Mouse (Mus musculus): Measurements from ENCODE around the gene Stmn1. TPM values are rescaled to one million over a fixed set of nuclear protein-coding genes. Genes with fewer than 3 reads are reported as not detected.

The Stmn1 gene
- polyA plus RNA-seq, 1 experiment from 2014 or later, result 380 TPM

DNA sequence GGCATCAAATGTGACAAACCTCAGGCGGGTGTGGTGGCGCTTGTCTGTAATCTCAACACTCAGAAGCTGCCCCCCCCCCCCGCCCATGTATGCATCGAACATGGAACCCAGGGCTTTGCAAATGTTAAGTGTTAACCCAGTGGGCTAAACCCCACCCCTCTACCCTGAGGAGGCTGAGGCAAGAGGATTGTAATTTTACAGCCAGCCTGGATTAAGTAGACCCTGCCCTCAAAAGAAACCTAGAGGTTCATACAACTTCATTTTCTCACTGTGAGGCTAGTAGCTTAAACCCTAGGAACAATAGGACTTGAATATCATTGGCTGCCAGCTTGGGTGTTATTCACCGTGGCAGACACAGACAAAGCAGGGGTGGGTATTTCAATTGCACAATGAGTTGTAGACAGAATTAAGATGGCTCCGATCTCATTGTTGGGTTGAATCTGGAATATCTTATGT is 1.2 kb downstream of the Stmn1 start:
- DNase-seq (ENCODE audit: low spot score) (peak; percentile 35), ATAC-seq (ENCODE audit: low FRiP score, low TSS enrichment) (no peak)
- Histone ChIP-seq H3K27ac (replicated peaks) (0 out of 2 replicates have a peak overlapping the region, but pooled peaks have one; percentile 30), H3K36me3 (ENCODE audit: control insufficient read depth, insufficient read depth, low read length) (peaks cover 7% of the 10 kb centered on the region), H3K4me2 (replicated peaks; ENCODE audit: low read depth) (peak overlapping the region; percentile 98), H3K9ac (ENCODE audit: low read length) (peak overlapping the region; percentile 38; the same call in 1 of the 2 replicates), H3K27me3 (ENCODE audit: control insufficient read depth, insufficient read depth, low read length) (no peaks in the 10 kb centered on the region), H3K4me1 (replicated peaks; ENCODE audit: control insufficient read depth, insufficient read depth) (no peaks in the 10 kb centered on the region), H3K4me3 (ENCODE audit: low read depth, low read length) (peak overlapping the region; percentile 80), H3K9me3 (ENCODE audit: control insufficient read depth, low read length) (no peaks in the 10 kb centered on the region)
- WGBS, result 8% methylated on average over 6 of the region's 6 CpGs
- TF ChIP-seq CTCF (IDR thresholded peaks at IDR 0.05; ENCODE audit: low read depth), result no peak
- TF ChIP-seq EP300 (optimal IDR thresholded peaks at IDR 0.05), result no peak

DNA sequence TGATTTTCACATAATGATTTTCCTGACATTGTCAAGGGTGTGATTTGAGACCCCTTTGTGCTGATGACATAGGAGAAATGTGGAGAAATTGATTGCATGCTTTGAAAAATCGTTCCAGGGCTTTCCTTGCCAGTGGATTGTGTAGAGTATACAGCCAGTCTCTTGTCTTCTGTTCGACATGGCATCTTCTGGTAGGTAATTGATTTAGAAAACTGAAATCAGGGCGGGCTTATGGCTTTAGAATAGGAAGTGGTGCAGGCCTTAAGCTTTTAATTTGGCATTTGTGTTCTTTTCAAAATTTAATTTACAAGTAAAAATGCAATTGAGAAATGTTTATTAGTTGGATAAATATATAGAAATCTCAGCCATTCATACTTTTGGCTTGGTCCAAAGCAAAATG is 1.9 kb downstream of the Stmn1 start:
- TF ChIP-seq EP300 (optimal IDR thresholded peaks at IDR 0.05) (no peak), CTCF (IDR thresholded peaks at IDR 0.05; ENCODE audit: low read depth) (no peak)
- H3K27ac ChIP-seq (replicated peaks), result no peak overlapping the region
- WGBS, result 53% methylated on average over 3 of the region's 3 CpGs
- H3K36me3 ChIP-seq (ENCODE audit: control insufficient read depth, insufficient read depth, low read length), result peaks cover 9% of the 10 kb centered on the region
- H3K4me3 ChIP-seq (ENCODE audit: low read depth, low read length), result no peak overlapping the region
- ATAC-seq (ENCODE audit: low FRiP score, low TSS enrichment) (no peak), DNase-seq (ENCODE audit: low spot score) (no peak)
- H3K27me3 ChIP-seq (ENCODE audit: control insufficient read depth, insufficient read depth, low read length), result no peaks in the 10 kb centered on the region
- no peaks in the 10 kb centered on the region for H3K9me3 ChIP-seq (ENCODE audit: control insufficient read depth, low read length)
- H3K9ac ChIP-seq (ENCODE audit: low read length), result no peak overlapping the region
- no peak overlapping the region for H3K4me2 ChIP-seq (replicated peaks; ENCODE audit: low read depth)
- no peaks in the 10 kb centered on the region for H3K4me1 ChIP-seq (replicated peaks; ENCODE audit: control insufficient read depth, insufficient read depth)

DNA sequence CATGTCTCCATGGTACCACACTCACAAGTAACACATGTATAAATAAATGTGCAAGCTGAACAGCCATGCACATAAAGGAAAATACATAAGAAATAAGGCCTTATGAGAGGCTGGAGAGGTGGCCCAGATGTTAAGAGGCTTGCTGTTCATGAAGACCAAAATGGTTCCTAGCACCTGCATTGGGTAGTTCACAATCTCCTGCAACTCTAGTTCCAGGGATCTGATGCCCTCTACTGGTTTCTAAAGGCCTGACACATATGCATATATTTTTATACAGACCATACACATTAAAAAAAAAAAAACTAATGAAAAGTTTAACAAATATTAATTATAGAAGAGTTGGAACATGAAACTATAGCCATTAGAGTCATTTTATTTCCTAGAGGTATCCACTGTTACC is 3.3 kb downstream of the Stmn1 start:
- no peak overlapping the region for H3K4me3 ChIP-seq (ENCODE audit: low read depth, low read length)
- TF ChIP-seq EP300 (optimal IDR thresholded peaks at IDR 0.05) (no peak), CTCF (IDR thresholded peaks at IDR 0.05; ENCODE audit: low read depth) (peak; percentile 58)
- H3K27me3 ChIP-seq (ENCODE audit: control insufficient read depth, insufficient read depth, low read length), result no peaks in the 10 kb centered on the region
- no peaks in the 10 kb centered on the region for H3K9me3 ChIP-seq (ENCODE audit: control insufficient read depth, low read length)
- H3K9ac ChIP-seq (ENCODE audit: low read length), result no peak overlapping the region
- ATAC-seq (ENCODE audit: low FRiP score, low TSS enrichment) (no peak), DNase-seq (ENCODE audit: low spot score) (no peak)
- no peaks in the 10 kb centered on the region for H3K4me1 ChIP-seq (replicated peaks; ENCODE audit: control insufficient read depth, insufficient read depth)
- H3K27ac ChIP-seq (replicated peaks), result no peak overlapping the region
- H3K36me3 ChIP-seq (ENCODE audit: control insufficient read depth, insufficient read depth, low read length), result peaks cover 12% of the 10 kb centered on the region
- H3K4me2 ChIP-seq (replicated peaks; ENCODE audit: low read depth), result no peak overlapping the region

DNA sequence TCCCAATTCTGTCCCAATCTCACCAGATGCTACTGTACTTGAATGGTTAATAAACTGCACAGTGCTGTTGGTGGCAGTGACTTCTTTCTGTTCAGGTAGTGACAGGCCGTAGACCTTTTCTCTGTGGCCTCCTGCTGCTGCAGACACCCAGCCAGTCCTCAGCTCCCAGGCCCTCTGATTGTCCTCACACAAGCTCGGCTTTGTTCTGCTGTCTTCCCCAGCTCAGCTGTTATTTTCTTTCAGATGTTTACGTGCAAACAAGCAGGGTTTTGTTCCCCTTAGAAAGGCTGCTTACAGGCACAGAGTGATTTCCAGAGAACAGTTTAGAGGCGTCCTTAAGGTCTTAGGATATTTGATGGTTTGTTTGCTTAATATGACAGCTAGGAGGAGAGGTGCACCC is 5.6 kb downstream of the Stmn1 start:
- TF ChIP-seq EP300 (optimal IDR thresholded peaks at IDR 0.05) (no peak), CTCF (IDR thresholded peaks at IDR 0.05; ENCODE audit: low read depth) (no peak)
- Histone ChIP-seq H3K27ac (replicated peaks) (no peak overlapping the region), H3K27me3 (ENCODE audit: control insufficient read depth, insufficient read depth, low read length) (no peaks in the 10 kb centered on the region), H3K4me3 (ENCODE audit: low read depth, low read length) (no peak overlapping the region), H3K36me3 (ENCODE audit: control insufficient read depth, insufficient read depth, low read length) (peaks cover 12% of the 10 kb centered on the region), H3K4me2 (replicated peaks; ENCODE audit: low read depth) (no peak overlapping the region), H3K4me1 (replicated peaks; ENCODE audit: control insufficient read depth, insufficient read depth) (no peaks in the 10 kb centered on the region), H3K9me3 (ENCODE audit: control insufficient read depth, low read length) (no peaks in the 10 kb centered on the region), H3K9ac (ENCODE audit: low read length) (no peak overlapping the region)
- 85% methylated on average over 4 of the region's 4 CpGs for WGBS
- ATAC-seq (ENCODE audit: low FRiP score, low TSS enrichment), result no peak
- no peak for DNase-seq (ENCODE audit: low spot score)

DNA sequence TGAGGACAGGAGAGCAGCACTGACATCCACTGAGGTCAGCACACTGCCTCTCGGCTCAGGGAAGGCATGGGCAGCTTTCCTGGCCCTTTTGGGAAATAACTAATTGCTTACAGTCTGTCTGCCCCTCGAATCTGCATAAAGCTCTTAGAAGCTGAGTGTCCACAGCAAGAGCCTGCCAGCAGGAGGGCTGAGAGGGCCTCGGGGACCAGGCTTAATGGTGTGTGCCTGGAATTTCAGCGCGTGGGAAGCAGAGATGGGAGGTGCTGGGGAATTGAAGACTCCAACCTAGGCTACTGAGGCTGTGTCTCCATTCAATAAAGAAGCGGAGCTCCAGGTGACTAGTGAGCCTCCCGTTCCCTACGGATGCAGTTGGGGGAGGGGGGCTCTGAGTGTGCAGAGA is 6.1 kb downstream of the Stmn1 start:
- Histone ChIP-seq H3K4me2 (replicated peaks; ENCODE audit: low read depth) (no peak overlapping the region), H3K9ac (ENCODE audit: low read length) (no peak overlapping the region), H3K4me3 (ENCODE audit: low read depth, low read length) (no peak overlapping the region), H3K4me1 (replicated peaks; ENCODE audit: control insufficient read depth, insufficient read depth) (no peaks in the 10 kb centered on the region), H3K9me3 (ENCODE audit: control insufficient read depth, low read length) (no peaks in the 10 kb centered on the region), H3K27ac (replicated peaks) (no peak overlapping the region), H3K27me3 (ENCODE audit: control insufficient read depth, insufficient read depth, low read length) (no peaks in the 10 kb centered on the region), H3K36me3 (ENCODE audit: control insufficient read depth, insufficient read depth, low read length) (peaks cover 12% of the 10 kb centered on the region)
- TF ChIP-seq CTCF (IDR thresholded peaks at IDR 0.05; ENCODE audit: low read depth) (no peak), EP300 (optimal IDR thresholded peaks at IDR 0.05) (no peak)
- no peak for ATAC-seq (ENCODE audit: low FRiP score, low TSS enrichment)
- DNase-seq (ENCODE audit: low spot score), result no peak
- 81% methylated on average over 8 of the region's 8 CpGs for WGBS

DNA sequence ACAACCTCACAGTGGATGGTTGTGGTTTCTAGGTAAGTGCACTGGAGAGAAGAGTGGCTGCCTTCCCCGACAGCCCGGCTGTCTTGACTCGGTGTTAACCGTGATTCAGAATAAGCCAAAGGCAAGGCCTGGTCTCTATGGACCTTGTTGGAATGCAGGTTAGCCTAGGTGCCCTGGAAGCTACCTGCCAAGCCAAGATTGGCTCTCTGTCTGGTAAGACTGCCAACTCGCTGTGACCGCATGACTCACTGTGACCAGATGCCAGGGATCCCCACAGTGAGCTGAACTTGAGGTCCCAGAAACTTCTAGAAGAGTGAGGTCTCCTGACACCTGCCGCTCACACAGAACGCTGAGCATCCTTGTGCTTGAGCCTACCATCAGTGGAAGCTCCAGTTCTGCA is 8.8 kb downstream of the Stmn1 start:
- no peak overlapping the region for H3K4me2 ChIP-seq (replicated peaks; ENCODE audit: low read depth)
- no peak overlapping the region for H3K27ac ChIP-seq (replicated peaks)
- H3K4me1 ChIP-seq (replicated peaks; ENCODE audit: control insufficient read depth, insufficient read depth), result no peaks in the 10 kb centered on the region
- WGBS, result 81% methylated on average over 8 of the region's 8 CpGs
- ATAC-seq (ENCODE audit: low FRiP score, low TSS enrichment) (no peak), DNase-seq (ENCODE audit: low spot score) (no peak)
- no peak overlapping the region for H3K4me3 ChIP-seq (ENCODE audit: low read depth, low read length)
- TF ChIP-seq EP300 (optimal IDR thresholded peaks at IDR 0.05), result no peak
- TF ChIP-seq CTCF (IDR thresholded peaks at IDR 0.05; ENCODE audit: low read depth), result no peak
- peaks cover 12% of the 10 kb centered on the region for H3K36me3 ChIP-seq (ENCODE audit: control insufficient read depth, insufficient read depth, low read length)
- H3K27me3 ChIP-seq (ENCODE audit: control insufficient read depth, insufficient read depth, low read length), result no peaks in the 10 kb centered on the region
- H3K9me3 ChIP-seq (ENCODE audit: control insufficient read depth, low read length), result no peaks in the 10 kb centered on the region
- no peak overlapping the region for H3K9ac ChIP-seq (ENCODE audit: low read length)
